Mouse (Mus musculus) B cell, adult 2 months (primary cell): ENCODE results near the gene Zfp977.
"Not testable (repeated sequence)": the region's sequence is repeated elsewhere in the genome, so short reads cannot be mapped to it uniquely, and the experiment has no call there.

Experiments
- DNase-seq, 2 experiments: peaks; one replicate each; pipeline ENCODE4 v3.0.0; 2022

Gene Zfp977

DNA sequence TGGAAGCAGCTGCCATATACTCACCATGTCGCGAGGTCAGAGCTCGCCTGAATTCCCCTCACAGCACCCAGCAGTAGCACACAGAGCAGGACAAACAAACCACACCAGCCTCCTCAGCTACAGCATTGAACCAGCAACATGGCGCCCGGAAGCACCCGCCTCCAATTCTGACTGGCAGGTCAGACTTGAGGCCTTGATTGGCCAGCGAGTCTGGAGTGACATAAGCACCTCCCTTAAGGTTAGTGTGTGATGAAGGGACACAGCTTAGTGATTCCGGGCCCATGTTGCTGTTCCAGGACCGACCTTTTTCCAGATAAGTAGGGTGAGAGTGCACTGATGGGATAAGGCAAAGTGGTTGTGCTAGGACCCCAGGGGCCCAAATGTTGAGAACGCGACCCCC, at the start of gene Zfp977:
Zfp977 (minus strand) TSS at position 135 of the 400 bp plus-strand sequence.
- DNase-seq = not testable (repeated sequence)

DNA sequence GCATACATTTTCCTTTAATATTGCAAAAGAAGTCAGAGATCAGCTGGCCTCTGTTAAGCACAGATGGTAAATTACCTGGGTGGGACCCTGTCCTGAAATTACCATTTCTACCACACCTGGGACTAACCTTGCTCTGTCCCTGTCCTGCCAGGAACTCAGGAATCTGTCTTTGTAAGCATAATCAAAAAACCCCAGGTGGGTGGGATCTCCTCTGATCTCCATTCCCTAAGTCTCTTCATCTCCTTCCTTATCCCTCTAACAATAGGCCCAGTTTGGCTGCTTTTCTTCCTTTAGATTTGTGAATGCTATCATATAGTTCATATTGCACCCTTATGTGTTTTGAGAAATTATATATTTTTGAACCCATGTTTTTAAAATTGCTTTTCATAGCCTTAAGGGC, 38.7 kb upstream of the Zfp977 start:
- DNase-seq = not testable (repeated sequence)

- not testable (repeated sequence) for DNase-seq
These were observed 3.3 kb upstream of the Zfp977 start for GRCm38 (mm10) chr7:42595666-42596065.

DNA sequence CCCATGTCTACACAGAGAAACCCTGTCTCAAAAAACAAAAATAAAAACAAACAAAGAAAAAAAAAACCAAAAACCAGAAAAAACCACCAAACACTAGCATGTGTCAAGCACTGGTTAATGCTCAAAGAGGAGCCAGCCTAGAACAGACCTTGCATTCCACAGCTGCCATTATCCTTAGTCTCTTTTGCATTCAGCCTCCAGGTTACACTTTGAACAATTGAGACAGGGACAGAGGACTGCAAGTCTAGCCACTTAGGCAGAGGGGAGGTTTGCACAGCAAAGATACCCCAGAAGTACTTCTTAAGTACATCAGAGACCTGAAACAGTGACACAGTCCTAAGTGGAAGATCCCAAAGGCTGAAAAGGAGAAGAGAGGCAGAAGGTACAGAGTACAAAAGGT, 1.0 kb downstream of the Zfp977 start:
- not testable (repeated sequence) for DNase-seq

GRCm38 (mm10) chr7:42578488-42578887, 13.9 kb downstream of the Zfp977 start, which contains the start of gene Gm21028:
Gene Gm21028, minus strand, starts transcription at chr7:42578588.
- no peak for DNase-seq

DNA sequence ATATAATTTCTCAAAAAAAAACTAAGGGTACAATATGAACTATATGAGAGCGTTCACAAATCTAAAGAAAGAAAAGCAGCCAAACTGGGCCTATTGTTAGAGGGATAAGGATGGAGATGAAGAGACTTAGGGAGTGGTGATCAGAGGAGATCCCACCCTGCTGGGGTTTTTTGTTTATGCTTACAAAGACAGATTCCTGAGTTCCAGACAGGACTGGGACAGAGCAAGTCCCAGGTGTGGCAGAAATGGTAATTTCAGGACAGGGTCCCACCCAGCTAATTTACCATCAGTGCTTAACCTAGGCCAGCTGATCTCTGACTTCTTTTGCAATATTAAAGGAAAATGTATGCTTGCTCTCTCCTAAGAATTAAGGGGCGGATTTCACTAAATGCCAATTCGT, 40.6 kb downstream of the Zfp977 start:
- no peak for DNase-seq
